Mouse (Mus musculus): Measurements from ENCODE around the gene Yeats2. TPM values are rescaled to one million over a fixed set of nuclear protein-coding genes. Genes with fewer than 3 reads are reported as not detected.
A peak's percentile ranks its signal among the peaks of the same experiment; 100 is the strongest.

Gene Yeats2
- polyA plus RNA-seq, 1 experiment from 2014 or later = 53.3 TPM

DNA sequence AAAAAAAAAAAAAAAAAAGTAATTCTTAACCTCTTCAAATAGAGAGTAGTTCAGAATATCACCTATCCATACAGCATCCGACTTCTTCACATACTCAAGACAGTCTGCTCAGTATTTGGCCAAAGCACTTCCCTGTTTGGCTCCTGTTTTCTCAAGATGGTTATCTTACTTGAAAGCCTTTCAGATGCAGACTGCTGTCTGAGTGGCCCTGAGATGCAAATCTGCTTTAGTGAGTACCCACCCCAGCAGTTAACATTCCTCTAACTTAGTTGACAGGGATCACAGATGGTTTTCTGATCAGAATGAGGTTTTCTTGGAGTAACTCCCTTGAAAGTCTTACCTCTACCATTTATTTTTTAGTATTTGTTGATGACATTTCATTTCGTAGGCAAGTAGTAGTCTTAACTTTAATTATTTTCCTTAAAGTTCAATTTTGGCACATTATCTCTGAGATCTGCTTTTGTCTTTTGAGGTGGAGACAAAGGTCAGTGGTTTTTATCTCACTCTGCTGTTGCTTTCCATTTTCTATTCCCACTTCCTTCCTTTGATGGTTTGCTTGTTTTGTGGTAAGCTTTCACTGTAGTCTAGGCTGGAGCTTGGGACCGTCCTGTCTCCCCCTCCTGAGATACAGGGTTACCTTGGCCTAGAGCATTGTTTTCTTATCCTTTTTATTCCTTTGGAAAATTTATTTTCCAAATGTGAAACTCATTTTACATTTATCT lies 50.5 kb downstream of the Yeats2 start:
- H3K4me1 ChIP-seq (ENCODE audit: insufficient read depth) = no peaks in the 10 kb centered on the region
- H3K4me3 ChIP-seq (ENCODE audit: low read depth, low read length) = no peak overlapping the region
- H3K27me3 ChIP-seq (ENCODE audit: insufficient read depth, low read length) = no peaks in the 10 kb centered on the region
- no peak for TF ChIP-seq CTCF (IDR thresholded peaks at IDR 0.05; ENCODE audit: low read depth)
- H3K27ac ChIP-seq (ENCODE audit: low read depth) = no peak overlapping the region
- H3K9me3 ChIP-seq (ENCODE audit: low read depth, low read length) = no peaks in the 10 kb centered on the region
- ATAC-seq (ENCODE audit: insufficient read depth) (no peak), DNase-seq (no peak)
- H3K36me3 ChIP-seq (ENCODE audit: insufficient read depth) = peaks cover 92% of the 10 kb centered on the region
- no peak overlapping the region for H3K9ac ChIP-seq
- WGBS = 64% methylated on average over 3 of the region's 3 CpGs
- H3K4me2 ChIP-seq = no peak overlapping the region

DNA sequence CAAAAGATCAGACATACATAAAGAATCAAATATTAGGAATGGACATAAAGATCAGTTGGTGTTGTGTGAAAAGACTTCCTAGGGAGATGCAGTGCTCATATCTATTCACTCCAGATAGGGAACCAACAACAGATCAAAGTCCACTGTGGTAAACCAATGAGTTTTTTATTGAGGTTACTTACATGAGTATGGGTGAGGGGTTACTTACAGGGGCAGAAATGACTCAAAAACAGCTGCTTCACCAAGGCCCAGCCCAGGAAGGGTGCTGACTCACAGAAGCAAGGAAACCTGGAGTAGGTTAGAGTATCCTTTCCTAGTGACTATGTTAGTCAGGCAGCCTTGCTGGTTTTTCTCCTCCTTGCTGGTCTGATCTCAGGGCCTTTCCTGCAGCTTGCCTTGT lies 51.2 kb downstream of the Yeats2 start:
- H3K9me3 ChIP-seq (ENCODE audit: low read depth, low read length) = no peaks in the 10 kb centered on the region
- no peaks in the 10 kb centered on the region for H3K27me3 ChIP-seq (ENCODE audit: insufficient read depth, low read length)
- no peak for ATAC-seq (ENCODE audit: insufficient read depth)
- peaks cover 92% of the 10 kb centered on the region for H3K36me3 ChIP-seq (ENCODE audit: insufficient read depth)
- TF ChIP-seq CTCF (IDR thresholded peaks at IDR 0.05; ENCODE audit: low read depth) = no peak
- DNase-seq = no peak
- H3K9ac ChIP-seq = no peak overlapping the region
- H3K4me2 ChIP-seq = no peak overlapping the region
- no peaks in the 10 kb centered on the region for H3K4me1 ChIP-seq (ENCODE audit: insufficient read depth)
- H3K4me3 ChIP-seq (ENCODE audit: low read depth, low read length) = no peak overlapping the region
- H3K27ac ChIP-seq (ENCODE audit: low read depth) = no peak overlapping the region

DNA sequence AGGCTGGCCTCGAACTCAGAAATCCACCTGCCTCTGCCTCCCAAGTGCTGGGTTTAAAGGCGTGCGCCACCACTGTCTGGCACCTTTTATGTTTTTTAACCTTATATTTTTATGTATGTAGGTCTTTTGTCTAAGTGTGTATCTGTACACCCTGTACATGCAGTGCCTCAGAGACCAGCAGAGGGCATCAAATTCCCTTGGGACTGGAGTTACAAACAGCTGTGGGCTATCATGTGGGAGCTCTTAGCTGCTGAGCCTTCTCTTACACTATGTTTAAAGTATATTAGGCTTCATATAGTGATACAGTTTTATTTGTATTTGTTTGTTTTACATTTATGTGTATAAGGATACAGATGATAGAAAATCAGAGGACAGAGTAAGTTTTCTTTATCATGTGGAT lies 54.7 kb downstream of the Yeats2 start:
- H3K9ac ChIP-seq = no peak overlapping the region
- DNase-seq = peak; percentile 73
- no peak overlapping the region for H3K4me3 ChIP-seq (ENCODE audit: low read depth, low read length)
- peak; percentile 48 for TF ChIP-seq CTCF (IDR thresholded peaks at IDR 0.05; ENCODE audit: low read depth)
- no peak overlapping the region for H3K27ac ChIP-seq (ENCODE audit: low read depth)
- 95% methylated on average over 3 of the region's 3 CpGs for WGBS
- peak; percentile 83 for ATAC-seq (ENCODE audit: insufficient read depth)
- H3K4me2 ChIP-seq = no peak overlapping the region
- H3K27me3 ChIP-seq (ENCODE audit: insufficient read depth, low read length) = no peaks in the 10 kb centered on the region
- H3K36me3 ChIP-seq (ENCODE audit: insufficient read depth) = peaks cover 83% of the 10 kb centered on the region
- H3K4me1 ChIP-seq (ENCODE audit: insufficient read depth) = no peaks in the 10 kb centered on the region
- no peaks in the 10 kb centered on the region for H3K9me3 ChIP-seq (ENCODE audit: low read depth, low read length)

DNA sequence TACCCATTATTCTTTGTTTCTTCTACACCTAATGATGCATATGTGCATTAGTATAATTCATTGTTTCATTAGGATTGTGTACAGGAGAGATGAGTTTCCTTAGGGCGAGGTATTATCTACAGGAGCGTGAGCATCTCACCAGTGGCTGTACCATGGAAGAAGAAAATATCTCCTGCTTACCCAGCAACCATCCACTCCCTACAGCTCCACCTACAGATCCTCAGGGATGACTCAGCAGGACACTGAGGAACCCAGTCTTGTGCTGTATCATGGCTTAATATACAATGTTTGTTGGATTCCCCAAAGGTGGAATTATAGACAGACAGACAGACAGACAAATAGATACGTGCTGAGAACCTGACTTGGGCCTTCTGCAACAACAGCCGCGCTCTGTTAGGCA lies 56.1 kb downstream of the Yeats2 start:
- no peak for ATAC-seq (ENCODE audit: insufficient read depth)
- WGBS = 93% methylated on average over 5 of the region's 5 CpGs
- H3K36me3 ChIP-seq (ENCODE audit: insufficient read depth) = peaks cover 82% of the 10 kb centered on the region

DNA sequence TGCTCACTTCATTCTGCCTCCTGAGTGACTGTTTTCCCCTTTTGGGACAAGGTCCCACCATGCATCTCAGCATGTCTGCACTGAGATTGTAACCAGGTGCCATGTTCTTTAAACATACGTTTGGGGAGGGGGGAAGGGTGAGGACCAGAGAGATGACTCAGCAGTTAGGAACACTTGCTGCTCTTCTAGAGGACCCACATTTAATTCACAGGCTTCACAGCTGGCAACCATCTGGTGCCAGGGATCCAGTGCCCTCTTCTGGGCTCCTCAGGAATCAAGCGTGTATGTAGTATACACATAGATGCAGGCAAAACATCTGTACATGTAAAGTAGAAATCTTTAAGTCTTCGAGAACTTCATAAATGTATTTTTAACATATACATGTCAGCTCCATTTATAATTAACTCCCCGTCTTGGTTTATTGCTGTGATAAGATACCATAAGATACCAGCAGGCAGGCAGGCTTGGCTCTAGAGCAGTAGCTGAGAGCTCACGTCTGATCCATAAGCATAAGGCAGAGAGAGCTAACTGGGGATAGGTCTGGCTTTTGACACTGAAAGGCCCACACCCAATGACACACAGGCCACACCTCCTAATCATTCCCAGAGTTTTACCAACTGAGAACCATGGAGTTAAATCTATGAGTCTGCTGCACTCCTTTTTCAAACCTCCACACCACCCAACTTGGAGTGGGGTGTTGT lies 58.8 kb downstream of the Yeats2 start:
- Histone ChIP-seq H3K9me3 (ENCODE audit: low read depth, low read length) (no peaks in the 10 kb centered on the region), H3K4me2 (no peak overlapping the region), H3K9ac (no peak overlapping the region), H3K27ac (ENCODE audit: low read depth) (no peak overlapping the region), H3K36me3 (ENCODE audit: insufficient read depth) (peaks cover 74% of the 10 kb centered on the region), H3K27me3 (ENCODE audit: insufficient read depth, low read length) (no peaks in the 10 kb centered on the region), H3K4me1 (ENCODE audit: insufficient read depth) (no peaks in the 10 kb centered on the region), H3K4me3 (ENCODE audit: low read depth, low read length) (no peak overlapping the region)
- WGBS = 79% methylated on average over 5 of the region's 5 CpGs
- ATAC-seq (ENCODE audit: insufficient read depth) = no peak
- DNase-seq = no peak
- TF ChIP-seq CTCF (IDR thresholded peaks at IDR 0.05; ENCODE audit: low read depth) = no peak

More for the DNA sequence above, 56.1 kb downstream of the Yeats2 start:
- Histone ChIP-seq H3K4me2 (no peak overlapping the region), H3K27me3 (ENCODE audit: insufficient read depth, low read length) (no peaks in the 10 kb centered on the region), H3K4me1 (ENCODE audit: insufficient read depth) (no peaks in the 10 kb centered on the region), H3K9me3 (ENCODE audit: low read depth, low read length) (no peaks in the 10 kb centered on the region), H3K9ac (no peak overlapping the region), H3K4me3 (ENCODE audit: low read depth, low read length) (no peak overlapping the region), H3K27ac (ENCODE audit: low read depth) (no peak overlapping the region)
- no peak for TF ChIP-seq CTCF (IDR thresholded peaks at IDR 0.05; ENCODE audit: low read depth)
- DNase-seq = no peak

DNA sequence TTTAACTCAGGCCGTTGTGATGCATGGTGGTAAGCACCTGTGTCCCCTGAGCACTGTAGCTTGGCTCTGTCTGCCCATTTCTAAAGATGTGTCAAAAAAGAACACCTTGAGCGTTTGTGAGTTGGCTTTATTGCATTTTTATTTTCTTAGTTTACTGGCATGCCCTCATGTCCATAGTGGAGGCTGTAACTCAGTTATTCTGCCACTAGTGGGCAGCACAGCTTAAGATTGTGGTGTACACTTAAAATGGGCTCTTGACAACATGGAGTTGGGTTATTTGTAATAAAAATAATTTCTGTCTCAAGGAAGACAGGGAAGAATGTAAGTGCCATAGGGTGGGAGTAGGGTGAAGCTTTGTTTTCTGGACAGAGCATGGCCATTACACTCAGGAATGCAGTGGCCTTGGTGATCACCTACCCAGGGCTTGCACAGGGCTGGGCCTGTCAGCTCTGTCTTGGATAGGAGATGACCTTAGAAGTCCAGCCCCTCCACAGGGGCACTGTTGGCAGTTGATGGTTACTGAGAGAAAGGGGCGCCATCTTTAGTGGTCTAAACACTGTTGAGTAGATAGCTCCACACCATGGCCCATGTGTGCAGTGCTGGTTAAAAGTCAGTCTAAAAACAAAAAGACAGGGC lies 72.8 kb downstream of the Yeats2 start:
- peak; percentile 84 for DNase-seq
- 87% methylated on average over 3 of the region's 3 CpGs for WGBS
- H3K4me1 ChIP-seq (ENCODE audit: insufficient read depth) = no peaks in the 10 kb centered on the region
- H3K27me3 ChIP-seq (ENCODE audit: insufficient read depth, low read length) = no peaks in the 10 kb centered on the region
- H3K9me3 ChIP-seq (ENCODE audit: low read depth, low read length) = no peaks in the 10 kb centered on the region
- TF ChIP-seq CTCF (IDR thresholded peaks at IDR 0.05; ENCODE audit: low read depth) = peak; percentile 76
- no peak overlapping the region for H3K4me2 ChIP-seq
- no peak overlapping the region for H3K9ac ChIP-seq
- H3K36me3 ChIP-seq (ENCODE audit: insufficient read depth) = peaks cover 94% of the 10 kb centered on the region
- H3K27ac ChIP-seq (ENCODE audit: low read depth) = no peak overlapping the region
- no peak for ATAC-seq (ENCODE audit: insufficient read depth)
- no peak overlapping the region for H3K4me3 ChIP-seq (ENCODE audit: low read depth, low read length)

DNA sequence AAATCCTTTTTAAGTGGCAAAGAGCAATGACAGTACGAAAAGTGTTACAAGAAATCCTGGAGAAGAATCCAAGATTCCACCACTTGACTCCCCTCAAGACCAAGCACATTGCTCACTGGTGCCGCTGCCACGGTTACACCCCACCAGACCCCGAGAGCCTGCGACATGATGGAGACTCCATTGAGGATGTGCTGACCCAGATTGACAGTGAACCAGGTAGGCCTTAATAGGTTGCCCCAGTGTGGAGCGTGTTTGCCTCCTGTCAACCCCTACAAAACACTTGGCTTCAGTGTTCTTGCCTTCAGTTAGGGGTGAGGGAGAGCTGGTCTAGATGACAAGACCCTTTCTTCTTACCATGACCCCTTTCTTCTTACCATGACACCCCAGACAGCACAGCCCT lies 81.9 kb downstream of the Yeats2 start:
- TF ChIP-seq CTCF (IDR thresholded peaks at IDR 0.05; ENCODE audit: low read depth) = no peak
- Histone ChIP-seq H3K27me3 (ENCODE audit: insufficient read depth, low read length) (no peaks in the 10 kb centered on the region), H3K27ac (ENCODE audit: low read depth) (no peak overlapping the region), H3K4me3 (ENCODE audit: low read depth, low read length) (no peak overlapping the region), H3K9ac (no peak overlapping the region), H3K4me2 (no peak overlapping the region), H3K4me1 (ENCODE audit: insufficient read depth) (no peaks in the 10 kb centered on the region), H3K9me3 (ENCODE audit: low read depth, low read length) (no peaks in the 10 kb centered on the region), H3K36me3 (ENCODE audit: insufficient read depth) (peaks cover 80% of the 10 kb centered on the region)
- 96% methylated on average over 6 of the region's 6 CpGs for WGBS
- DNase-seq (no peak), ATAC-seq (ENCODE audit: insufficient read depth) (no peak)
